Mouse (Mus musculus) CD4-positive, CD25-positive, alpha-beta regulatory T cell, adult 4 months (primary cell): ENCODE measurements around the gene Pdcd1lg2. TPM values are rescaled to one million over a fixed set of nuclear protein-coding genes. Genes with fewer than 3 reads are reported as not detected.
A peak's percentile ranks its signal among the peaks of the same experiment; 100 is the strongest.

Experiments
- ATAC-seq: one replicate; pipeline ENCODE4 v1.8.0; 2017
- polyA plus RNA-seq, 2 experiments: library from polyadenylated mRNA; unstranded; fragments of 100-300 nt; shearing (Covaris generic); gene quantifications; one replicate each; pipeline ENCODE4 v1.2.1; 2017

Pdcd1lg2 gene
- 10 to 100 TPM; 17.0 to 22.2 TPM for polyA plus RNA-seq

GRCm38 (mm10) chr19:29410619-29411018 lies at the start of gene Pdcd1lg2:
Gene Pdcd1lg2 (plus strand): TSS chr19:29410919.
- ATAC-seq: no peak

- ATAC-seq: peak; percentile 96
Observed at GRCm38 (mm10) chr19:29361468-29362130, 49.1 kb upstream of the Pdcd1lg2 start.

- ATAC-seq: no peak
Observed at GRCm38 (mm10) chr19:29362173-29362930, 48.4 kb upstream of the Pdcd1lg2 start.

GRCm38 (mm10) chr19:29363557-29363956 lies 47.2 kb upstream of the Pdcd1lg2 start:
- no peak for ATAC-seq

- peak; percentile 19 for ATAC-seq
Observed at GRCm38 (mm10) chr19:29364076-29364475, 46.6 kb upstream of the Pdcd1lg2 start.

- ATAC-seq: peak; percentile 7
Observed at GRCm38 (mm10) chr19:29365105-29365504, 45.6 kb upstream of the Pdcd1lg2 start.

GRCm38 (mm10) chr19:29366226-29366968 lies 44.3 kb upstream of the Pdcd1lg2 start:
- ATAC-seq: no peak

GRCm38 (mm10) chr19:29366969-29367622 lies 43.6 kb upstream of the Pdcd1lg2 start, which contains the start of the genes Plgrkt and Cd274:
Gene Plgrkt (minus strand): TSS chr19:29367390.
Gene Cd274 (plus strand): TSS chr19:29367455.
- peak; percentile 83 for ATAC-seq

GRCm38 (mm10) chr19:29368041-29368440 lies 42.7 kb upstream of the Pdcd1lg2 start:
- ATAC-seq: no peak

- no peak for ATAC-seq
Observed at GRCm38 (mm10) chr19:29368671-29369309, 41.9 kb upstream of the Pdcd1lg2 start.

GRCm38 (mm10) chr19:29370112-29370511 lies 40.6 kb upstream of the Pdcd1lg2 start:
- no peak for ATAC-seq

GRCm38 (mm10) chr19:29370545-29371283 lies 40.0 kb upstream of the Pdcd1lg2 start:
- no peak for ATAC-seq

GRCm38 (mm10) chr19:29371284-29372081 lies 39.2 kb upstream of the Pdcd1lg2 start:
- ATAC-seq: peak; percentile 13

GRCm38 (mm10) chr19:29372138-29372537 lies 38.6 kb upstream of the Pdcd1lg2 start:
- ATAC-seq: peak; percentile 19

- no peak for ATAC-seq
Observed at GRCm38 (mm10) chr19:29372621-29373020, 38.1 kb upstream of the Pdcd1lg2 start.

- no peak for ATAC-seq
Observed at GRCm38 (mm10) chr19:29373438-29373837, 37.3 kb upstream of the Pdcd1lg2 start.

- ATAC-seq: no peak
Observed at GRCm38 (mm10) chr19:29374947-29375346, 35.8 kb upstream of the Pdcd1lg2 start.

GRCm38 (mm10) chr19:29376382-29376781 lies 34.3 kb upstream of the Pdcd1lg2 start:
- ATAC-seq: no peak

GRCm38 (mm10) chr19:29379839-29380603 lies 30.7 kb upstream of the Pdcd1lg2 start:
- ATAC-seq: no peak

GRCm38 (mm10) chr19:29383368-29383767 lies 27.4 kb upstream of the Pdcd1lg2 start:
- no peak for ATAC-seq
